Mouse (Mus musculus) C2C12 (cell line): ENCODE data around the gene Utp14a.

Experiments used
- CEBPB ChIP-seq: IDR thresholded peaks from one replicate; pipeline ENCODE4 v1.6.1; 2011; ENCODE audit warnings: low read depth, mild to moderate bottlenecking, control low read depth, moderate library complexity
- CTCF ChIP-seq: IDR thresholded peaks from one replicate; pipeline ENCODE4 v1.5.1; 2011; ENCODE audit not compliant: control insufficient read depth, insufficient read depth, insufficient read length
- MAX ChIP-seq: IDR thresholded peaks from one replicate; pipeline ENCODE4 v1.6.1; 2011; ENCODE audit warnings: mild to moderate bottlenecking, control low read depth
- MYOD1 ChIP-seq: IDR thresholded peaks from one replicate; pipeline ENCODE4 v1.6.1; 2011; ENCODE audit warnings: low read depth; ENCODE audit not compliant: control insufficient read depth, insufficient read length
- MYOG ChIP-seq: IDR thresholded peaks from one replicate; pipeline ENCODE4 v1.6.1; 2011; ENCODE audit not compliant: control insufficient read depth, insufficient read length; ENCODE audit errors: extremely low read depth
- USF1 ChIP-seq: IDR thresholded peaks from one replicate; pipeline ENCODE4 v1.6.1; 2011; ENCODE audit warnings: low read depth, mild to moderate bottlenecking, control low read depth, moderate library complexity

DNA sequence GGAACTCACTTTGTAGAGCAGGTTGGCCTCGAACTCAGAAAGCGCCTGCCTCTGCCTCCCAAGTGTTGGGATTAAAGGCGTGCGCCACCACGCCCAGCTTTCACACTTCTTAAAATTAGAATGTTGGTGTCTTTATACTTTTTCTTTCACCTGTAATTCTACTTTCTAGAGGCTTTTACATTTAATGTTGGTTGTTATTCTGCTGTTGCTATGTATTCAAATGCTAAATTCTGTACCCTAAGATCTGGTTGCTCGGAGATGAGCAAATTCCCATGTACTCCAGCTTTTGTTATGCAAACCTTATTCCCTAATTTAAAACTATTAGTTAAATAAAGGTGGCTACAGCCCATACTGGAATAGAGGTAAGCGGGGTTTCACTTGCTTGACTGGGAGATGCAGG, 34.0 kb upstream of the Utp14a start:
- TF ChIP-seq CTCF (no peak), USF1 (no peak), MYOD1 (no peak), MAX (no peak), CEBPB (no peak), MYOG (no peak)
